Mouse (Mus musculus) neural tube, embryonic 13.5 days (tissue): Measurements from ENCODE around the gene Pdyn. TPM values are rescaled to one million over a fixed set of nuclear protein-coding genes. Genes with fewer than 3 reads are reported as not detected.

Experiments
- ATAC-seq: fragments of 200-750 bp; cut with Nextera tagmentation; 2 replicates; pipeline ENCODE4 v1.8.0; 2017; ENCODE audit warnings: low read depth, mild to moderate bottlenecking, moderate TSS enrichment, moderate library complexity
- H3K27ac ChIP-seq: fragments of 300-500 bp; sonication (generic); replicated peaks from 2 replicates; pipeline ENCODE4 v1.5.1; 2015; ENCODE audit warnings: moderate library complexity, mild to moderate bottlenecking, inconsistent platforms
- H3K27me3 ChIP-seq: fragments of 300-500 bp; sonication (generic); 2 replicates; pipeline ENCODE4 v1.6.1; 2015; ENCODE audit warnings: mild to moderate bottlenecking, inconsistent platforms
- H3K36me3 ChIP-seq: fragments of 300-500 bp; sonication (generic); 2 replicates; pipeline ENCODE4 v1.6.1; 2015; ENCODE audit warnings: mild to moderate bottlenecking, inconsistent platforms
- H3K4me1 ChIP-seq: fragments of 300-500 bp; sonication (generic); replicated peaks from 2 replicates; pipeline ENCODE4 v1.6.1; 2015; ENCODE audit warnings: inconsistent platforms
- H3K4me2 ChIP-seq: fragments of 300-500 bp; sonication (generic); 2 replicates; pipeline ENCODE4 v1.6.1; 2015; ENCODE audit warnings: inconsistent platforms, mild to moderate bottlenecking, moderate library complexity
- H3K4me3 ChIP-seq: fragments of 300-500 bp; sonication (generic); 2 replicates; pipeline ENCODE4 v1.5.1; 2015; ENCODE audit warnings: mild to moderate bottlenecking, inconsistent platforms
- H3K9ac ChIP-seq: fragments of 300-500 bp; sonication (generic); 2 replicates; pipeline ENCODE4 v1.6.1; 2015; ENCODE audit warnings: moderate library complexity, mild to moderate bottlenecking, inconsistent platforms
- H3K9me3 ChIP-seq: fragments of 300-500 bp; sonication (generic); 2 replicates; pipeline ENCODE4 v1.6.1; 2016; ENCODE audit warnings: inconsistent platforms
- WGBS: fragments of 180-500 bp; shearing (Covaris S2); methylation state at CpG from one replicate; pipeline ENCODE4 v1.1.7; 2015; 5-methylcytosine and 5-hydroxymethylcytosine counted together
- polyA plus RNA-seq: library from polyadenylated mRNA; unstranded; fragments of >200 nt; fragmentation: Nextera tagmentation; extraction: Ambion mirVana; gene quantifications from 2 replicates; pipeline ENCODE4 v1.2.1, GENCODE M21; 2015

Pdyn gene
- polyA plus RNA-seq, 1 experiment from 2014 or later: 26.2 TPM

DNA sequence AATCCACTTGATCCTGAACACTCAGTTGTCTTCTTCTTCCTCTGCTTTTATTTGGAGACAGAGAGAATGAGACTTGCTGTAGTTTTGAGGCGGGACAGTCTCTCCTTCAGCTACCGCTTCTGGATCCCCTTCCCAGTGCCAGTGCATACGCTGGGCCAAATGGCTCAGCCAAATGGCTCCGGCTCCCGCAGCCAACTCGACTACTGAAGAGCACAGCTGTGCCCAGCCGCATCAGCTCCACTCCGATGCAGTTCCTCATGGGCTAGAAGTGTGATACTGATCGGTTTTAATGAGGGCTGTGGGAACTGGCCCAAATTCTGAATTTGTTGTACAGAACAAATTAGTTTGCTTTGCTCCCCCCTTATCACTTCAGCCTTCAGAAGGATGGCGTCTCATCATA, 12.7 kb downstream of the Pdyn start:
- ATAC-seq: no peak
- H3K27me3 ChIP-seq: no peaks in the 10 kb centered on the region
- 65% methylated on average over 10 of the region's 10 CpGs for whole genome bisulfite sequencing
- no peak overlapping the region for H3K9ac ChIP-seq
- no peak overlapping the region for H3K27ac ChIP-seq
- no peaks in the 10 kb centered on the region for H3K9me3 ChIP-seq
- H3K4me2 ChIP-seq: no peak overlapping the region
- H3K36me3 ChIP-seq: no peaks in the 10 kb centered on the region
- H3K4me1 ChIP-seq: peaks cover 6% of the 10 kb centered on the region; the same call in 1 of the 2 replicates
- no peak overlapping the region for H3K4me3 ChIP-seq

DNA sequence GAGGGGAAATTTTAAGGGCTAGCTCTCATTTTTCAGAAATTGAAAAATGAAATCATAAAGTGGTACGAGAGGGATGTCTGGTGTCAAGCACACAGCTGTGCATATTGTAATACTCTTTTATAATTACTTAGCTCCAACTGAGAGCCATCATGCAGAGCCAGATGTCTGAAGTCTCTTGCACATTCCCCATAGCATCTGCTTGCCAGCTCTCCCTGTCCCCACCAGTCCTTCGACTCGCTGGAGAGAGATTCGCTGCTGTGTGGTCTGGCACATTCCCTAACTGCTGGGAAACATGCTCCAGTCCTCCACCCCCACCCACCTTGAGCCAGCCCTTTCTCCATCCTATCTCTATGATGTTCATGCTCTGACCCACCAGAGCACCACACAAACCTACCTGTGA, 15.6 kb downstream of the Pdyn start:
- Histone ChIP-seq H3K36me3 (no peaks in the 10 kb centered on the region), H3K27ac (no peak overlapping the region), H3K27me3 (no peaks in the 10 kb centered on the region), H3K4me3 (no peak overlapping the region), H3K4me1 (peaks cover 6% of the 10 kb centered on the region; the same call in 1 of the 2 replicates), H3K9me3 (no peaks in the 10 kb centered on the region), H3K9ac (no peak overlapping the region), H3K4me2 (no peak overlapping the region)
- 60% methylated on average over 4 of the region's 4 CpGs for WGBS
- no peak for ATAC-seq

GRCm38 (mm10) chr2:129680236-129680635, 19.4 kb downstream of the Pdyn start:
- Histone ChIP-seq H3K27me3 (peaks cover 3% of the 10 kb centered on the region; the same call in 1 of the 2 replicates), H3K4me1 (peaks cover 10% of the 10 kb centered on the region; the same call in 1 of the 2 replicates)
- ATAC-seq: no peak

DNA sequence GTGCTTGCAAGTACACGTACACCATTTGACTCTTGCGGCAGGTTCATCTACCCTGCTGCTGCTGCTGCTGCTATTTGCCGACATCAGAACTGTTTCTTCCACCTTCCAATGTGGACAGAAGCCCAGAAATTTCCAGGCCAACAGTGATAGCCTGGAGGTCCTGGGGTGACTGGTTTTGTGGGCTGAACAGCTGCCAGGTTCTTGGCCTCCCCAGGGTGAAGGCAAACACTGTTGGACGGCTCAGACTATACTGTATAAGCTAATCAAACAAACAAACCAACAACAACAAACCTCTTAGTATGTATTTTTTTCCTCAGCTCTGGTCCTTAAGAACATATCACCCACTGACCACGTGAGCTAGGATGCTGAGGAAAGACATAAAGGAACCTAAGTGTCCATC, 20.6 kb downstream of the Pdyn start:
- no peaks in the 10 kb centered on the region for H3K36me3 ChIP-seq
- H3K27ac ChIP-seq: no peak overlapping the region
- H3K4me2 ChIP-seq: no peak overlapping the region
- H3K4me1 ChIP-seq: peaks cover 10% of the 10 kb centered on the region; the same call in 1 of the 2 replicates
- WGBS: 81% methylated on average over 5 of the region's 5 CpGs
- no peak overlapping the region for H3K9ac ChIP-seq
- H3K4me3 ChIP-seq: no peak overlapping the region
- peaks cover 3% of the 10 kb centered on the region; the same call in 1 of the 2 replicates for H3K27me3 ChIP-seq
- ATAC-seq: no peak
- no peaks in the 10 kb centered on the region for H3K9me3 ChIP-seq

More at GRCm38 (mm10) chr2:129680236-129680635, 19.4 kb downstream of the Pdyn start:
- Histone ChIP-seq H3K27ac (no peak overlapping the region), H3K9ac (no peak overlapping the region), H3K4me3 (no peak overlapping the region), H3K4me2 (no peak overlapping the region), H3K9me3 (no peaks in the 10 kb centered on the region), H3K36me3 (no peaks in the 10 kb centered on the region)
- 85% methylated on average over 3 of the region's 3 CpGs for WGBS

DNA sequence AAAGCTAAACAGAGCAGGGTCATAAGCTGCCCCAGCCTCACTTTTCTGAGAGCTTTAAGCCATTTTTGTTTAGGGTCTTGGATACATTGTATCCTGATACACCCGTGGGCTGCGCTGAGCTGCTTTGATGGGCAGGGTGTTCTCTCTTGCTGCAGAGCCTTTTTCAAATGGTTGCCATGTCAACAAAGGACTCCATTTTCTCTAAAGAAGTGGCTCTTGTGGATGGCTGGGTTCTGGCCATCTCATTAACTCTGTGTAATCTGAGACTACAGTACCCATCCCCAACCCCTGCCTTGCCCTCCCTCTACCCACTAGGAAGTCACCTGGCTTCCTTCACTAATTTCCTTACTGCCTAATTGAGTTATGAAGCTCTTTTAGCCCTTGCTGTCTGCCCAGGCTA, 22.0 kb downstream of the Pdyn start:
- Histone ChIP-seq H3K27ac (no peak overlapping the region), H3K36me3 (no peaks in the 10 kb centered on the region), H3K9ac (no peak overlapping the region), H3K4me2 (no peak overlapping the region), H3K27me3 (peaks cover 3% of the 10 kb centered on the region; the same call in 1 of the 2 replicates), H3K4me1 (peaks cover 10% of the 10 kb centered on the region; the same call in 1 of the 2 replicates), H3K4me3 (no peak overlapping the region), H3K9me3 (no peaks in the 10 kb centered on the region)
- 16% methylated on average over 2 of the region's 2 CpGs for WGBS
- no peak; the same call in 1 of the 2 replicates for ATAC-seq

DNA sequence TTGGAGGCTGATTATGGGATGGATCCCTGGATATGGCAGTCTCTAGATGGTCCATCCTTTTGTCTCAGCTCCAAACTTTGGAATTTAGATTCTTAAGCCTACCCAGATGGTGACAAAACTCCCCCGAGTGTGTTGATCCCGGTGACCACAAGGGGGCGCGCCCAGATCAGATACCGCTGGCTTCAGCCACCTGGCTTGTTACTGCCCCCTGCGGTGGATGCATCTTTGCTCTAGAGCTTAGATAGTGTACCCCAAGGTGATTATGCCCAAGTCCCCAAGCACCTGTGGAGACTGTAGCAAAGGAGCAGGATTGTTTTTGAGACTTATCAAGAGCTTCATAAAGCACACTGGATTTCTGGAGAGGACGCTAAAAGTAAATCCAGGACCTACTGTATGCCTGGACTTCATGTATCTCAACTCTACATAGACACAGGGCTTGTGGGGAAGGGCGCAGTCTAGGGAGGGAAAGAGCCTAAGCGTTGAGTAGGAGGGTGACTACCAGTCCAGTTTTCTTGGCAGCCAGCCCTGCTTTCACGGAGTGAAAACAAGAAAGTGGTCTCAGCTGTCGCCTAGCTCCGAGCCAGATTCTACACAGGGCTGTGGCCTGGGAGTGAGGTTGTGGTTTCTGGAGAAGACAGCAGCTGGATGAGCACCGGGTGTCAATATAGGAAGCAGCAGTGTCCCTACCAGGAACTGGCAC, 24.6 kb downstream of the Pdyn start:
- Histone ChIP-seq H3K27me3 (peaks cover 3% of the 10 kb centered on the region; the same call in 1 of the 2 replicates), H3K9me3 (no peaks in the 10 kb centered on the region), H3K4me1 (peaks cover 5% of the 10 kb centered on the region; the same call in 1 of the 2 replicates), H3K36me3 (no peaks in the 10 kb centered on the region), H3K27ac (no peak overlapping the region), H3K4me3 (no peak overlapping the region), H3K4me2 (no peak overlapping the region), H3K9ac (no peak overlapping the region)
- peak; percentile 56 for ATAC-seq
- WGBS: 30% methylated on average over 13 of the region's 13 CpGs

DNA sequence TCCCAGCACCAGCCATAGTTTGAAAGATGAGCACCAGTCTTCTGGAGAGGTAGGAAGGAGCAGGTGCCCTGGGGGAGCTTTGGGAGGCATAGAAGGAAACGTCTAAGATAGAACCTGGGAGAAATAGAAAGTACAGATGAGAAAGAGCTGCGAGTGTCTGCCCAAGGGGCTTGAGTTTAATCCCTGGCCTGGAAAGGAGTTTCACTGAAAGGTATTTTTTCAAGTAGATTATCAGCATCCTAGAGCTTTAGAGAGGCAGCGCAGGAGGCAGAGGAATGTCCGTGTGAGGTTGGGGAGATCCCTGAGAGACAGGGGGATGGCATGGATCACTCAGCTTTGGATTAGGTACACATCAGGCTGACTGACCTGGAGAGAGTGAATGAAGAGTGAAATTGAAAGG, 27.7 kb downstream of the Pdyn start:
- Histone ChIP-seq H3K4me3 (no peak overlapping the region), H3K27me3 (peaks cover 3% of the 10 kb centered on the region; the same call in 1 of the 2 replicates), H3K4me2 (no peak overlapping the region), H3K4me1 (no peaks in the 10 kb centered on the region), H3K27ac (no peak overlapping the region), H3K9ac (no peak overlapping the region), H3K9me3 (no peaks in the 10 kb centered on the region), H3K36me3 (no peaks in the 10 kb centered on the region)
- no peak for ATAC-seq
- 77% methylated on average over 4 of the region's 4 CpGs for WGBS

DNA sequence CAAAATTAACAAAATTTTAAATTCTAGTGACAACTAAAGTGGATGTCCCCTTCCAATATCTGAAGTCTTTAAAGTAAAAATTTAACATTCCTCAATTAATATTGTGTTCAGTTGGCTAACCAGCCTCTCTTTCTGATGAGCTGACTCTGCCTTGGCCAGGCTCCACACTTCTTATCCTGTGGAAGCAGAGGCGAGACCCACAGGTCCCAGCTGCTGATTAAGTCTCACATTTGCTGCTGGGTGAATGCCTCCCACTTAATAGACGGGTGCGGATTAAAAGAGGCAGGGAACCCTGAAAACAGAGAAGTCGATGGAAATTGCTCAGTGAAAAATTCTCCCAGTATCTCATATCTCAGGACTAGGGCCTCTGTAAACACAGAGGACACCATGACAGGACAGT, 37.2 kb downstream of the Pdyn start:
- no peaks in the 10 kb centered on the region for H3K9me3 ChIP-seq
- 85% methylated on average over 4 of the region's 4 CpGs for WGBS
- H3K27ac ChIP-seq: no peak overlapping the region
- H3K9ac ChIP-seq: no peak overlapping the region
- H3K4me2 ChIP-seq: no peak overlapping the region
- H3K4me1 ChIP-seq: no peaks in the 10 kb centered on the region
- no peak for ATAC-seq
- no peak overlapping the region for H3K4me3 ChIP-seq
- no peaks in the 10 kb centered on the region for H3K36me3 ChIP-seq
- H3K27me3 ChIP-seq: no peaks in the 10 kb centered on the region

DNA sequence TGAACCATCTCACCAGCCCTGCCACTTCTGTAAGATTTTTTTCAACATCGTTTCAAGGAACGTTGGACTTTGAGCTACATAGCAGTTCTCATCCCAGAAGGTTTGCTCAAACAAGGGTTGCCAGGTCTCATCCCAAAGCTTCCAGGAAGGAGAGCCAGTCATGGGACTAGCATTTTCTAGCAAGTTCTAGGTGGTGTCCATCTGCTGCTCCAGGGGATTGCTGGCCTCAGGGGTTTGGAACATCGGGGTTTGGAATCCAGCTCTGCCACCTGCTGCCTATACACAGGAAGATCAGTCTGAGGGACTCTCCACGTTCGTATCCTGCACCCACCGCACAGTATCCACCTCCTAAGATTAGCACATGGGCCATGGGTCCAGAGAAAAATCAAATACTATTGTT, 39.6 kb downstream of the Pdyn start:
- H3K4me1 ChIP-seq: no peaks in the 10 kb centered on the region
- ATAC-seq: no peak
- WGBS: 69% methylated on average over 6 of the region's 6 CpGs

GRCm38 (mm10) chr2:129658796-129659195, 40.8 kb downstream of the Pdyn start:
- 85% methylated on average over 4 of the region's 4 CpGs for WGBS

More for the DNA sequence above, 39.6 kb downstream of the Pdyn start:
- Histone ChIP-seq H3K9me3 (no peaks in the 10 kb centered on the region), H3K36me3 (no peaks in the 10 kb centered on the region), H3K27me3 (no peaks in the 10 kb centered on the region), H3K4me2 (no peak overlapping the region), H3K4me3 (no peak overlapping the region), H3K9ac (no peak overlapping the region), H3K27ac (no peak overlapping the region)

DNA sequence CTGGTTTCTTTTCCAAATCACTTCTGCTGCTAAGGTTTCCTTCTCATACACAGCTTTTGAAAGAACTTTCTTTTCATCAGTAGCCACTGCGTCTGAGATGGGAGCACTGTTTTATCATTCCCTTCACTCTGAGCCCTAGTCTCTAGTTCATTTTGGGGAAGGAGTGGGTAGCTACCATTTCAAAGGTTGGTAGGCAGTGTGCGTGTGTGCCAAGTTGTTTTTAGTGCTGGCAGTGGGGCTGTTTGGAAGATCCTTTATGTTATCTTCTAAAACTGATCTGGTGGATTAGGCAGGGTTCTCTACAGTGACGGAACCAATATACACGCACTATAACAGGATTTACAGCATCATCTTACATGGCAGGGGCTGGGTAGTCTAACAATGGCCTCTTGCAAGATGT, 44.6 kb downstream of the Pdyn start:
- H3K36me3 ChIP-seq: no peaks in the 10 kb centered on the region
- H3K4me2 ChIP-seq: no peak overlapping the region
- 0 out of 2 replicates have a peak, but pooled peaks cover 4% of the 10 kb centered on the region for H3K4me1 ChIP-seq
- H3K9me3 ChIP-seq: no peaks in the 10 kb centered on the region
- no peak for ATAC-seq
- H3K27me3 ChIP-seq: no peaks in the 10 kb centered on the region
- 94% methylated on average over 4 of the region's 4 CpGs for WGBS
- no peak overlapping the region for H3K9ac ChIP-seq
- H3K27ac ChIP-seq: no peak overlapping the region
- no peak overlapping the region for H3K4me3 ChIP-seq

More at GRCm38 (mm10) chr2:129658796-129659195, 40.8 kb downstream of the Pdyn start:
- no peaks in the 10 kb centered on the region for H3K27me3 ChIP-seq
- no peak overlapping the region for H3K9ac ChIP-seq
- no peak for ATAC-seq
- H3K4me2 ChIP-seq: no peak overlapping the region
- no peaks in the 10 kb centered on the region for H3K36me3 ChIP-seq
- H3K9me3 ChIP-seq: no peaks in the 10 kb centered on the region
- no peak overlapping the region for H3K27ac ChIP-seq
- H3K4me1 ChIP-seq: no peaks in the 10 kb centered on the region
- H3K4me3 ChIP-seq: no peak overlapping the region

GRCm38 (mm10) chr2:129654233-129654950, 45.3 kb downstream of the Pdyn start:
- H3K9me3 ChIP-seq: no peaks in the 10 kb centered on the region
- ATAC-seq: no peak
- no peak overlapping the region for H3K9ac ChIP-seq
- H3K36me3 ChIP-seq: no peaks in the 10 kb centered on the region
- no peak overlapping the region for H3K27ac ChIP-seq
- H3K4me1 ChIP-seq: 0 out of 2 replicates have a peak, but pooled peaks cover 4% of the 10 kb centered on the region
- H3K4me2 ChIP-seq: no peak overlapping the region
- 85% methylated on average over 4 of the region's 4 CpGs for WGBS
- no peak overlapping the region for H3K4me3 ChIP-seq
- H3K27me3 ChIP-seq: no peaks in the 10 kb centered on the region
